Mouse (Mus musculus) G1E (cell line): ENCODE measurements around the gene Frem2.

Experiments used
- CTCF ChIP-seq: IDR thresholded peaks from 2 replicates; pipeline ENCODE4 v1.5.1; 2012; ENCODE audit warnings: low read depth, low read length, inconsistent platforms, mixed read lengths
- TAL1 ChIP-seq: conservative IDR thresholded peaks from 2 replicates; pipeline ENCODE4 v1.6.1; 2012; ENCODE audit warnings: low read depth, low read length, inconsistent platforms, mixed read lengths

GRCm38 (mm10) chr3:53558230-53558629 lies 98.9 kb downstream of the Frem2 start:
- TF ChIP-seq TAL1 (no peak), CTCF (no peak)
